Mouse (Mus musculus): ENCODE results near the gene Mgat4e.
"Not testable (repeated sequence)": the region's sequence is repeated elsewhere in the genome, so short reads cannot be mapped to it uniquely, and the experiment has no call there.

Mgat4e gene

DNA sequence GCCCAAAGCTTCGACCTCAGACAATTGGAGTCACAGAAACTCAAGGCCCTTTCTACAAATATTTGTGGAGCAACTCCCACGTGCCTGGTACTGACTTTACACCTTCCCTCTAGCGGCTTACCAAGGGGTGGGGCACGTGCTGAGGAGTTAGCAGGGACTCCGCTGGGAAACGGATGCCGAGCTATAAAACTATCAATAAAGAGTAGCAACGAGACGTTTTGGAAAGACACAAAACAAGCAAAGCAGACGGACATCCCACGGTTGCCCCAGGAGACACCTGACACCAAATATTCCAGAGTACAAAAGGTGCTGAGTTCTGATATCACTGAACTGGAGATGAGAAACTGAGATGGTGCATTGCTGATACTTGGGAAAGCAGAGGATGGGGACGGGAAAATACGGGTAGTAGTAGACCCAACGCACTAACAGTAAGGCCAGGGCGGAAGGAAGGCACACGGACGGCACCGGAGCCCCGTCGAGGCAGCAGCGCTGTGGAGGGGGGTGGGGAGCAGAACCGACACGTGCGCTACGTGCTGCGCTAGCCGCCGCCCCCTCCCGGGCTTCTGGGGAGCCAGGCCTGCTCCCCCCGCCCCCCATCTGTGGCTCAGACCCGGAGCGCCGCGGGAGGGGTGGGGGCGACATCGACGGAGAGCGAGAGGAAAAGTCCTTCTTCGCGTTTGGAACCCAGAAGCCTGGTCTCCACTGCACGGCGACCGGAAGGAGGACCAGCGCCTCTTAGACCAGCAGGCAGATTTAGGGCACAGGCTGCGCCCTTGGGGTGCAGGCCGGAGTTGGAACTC is 6.6 kb upstream of the Mgat4e start:
- DNase-seq (ENCODE audit: low read depth, low spot score) = peak; percentile 90

DNA sequence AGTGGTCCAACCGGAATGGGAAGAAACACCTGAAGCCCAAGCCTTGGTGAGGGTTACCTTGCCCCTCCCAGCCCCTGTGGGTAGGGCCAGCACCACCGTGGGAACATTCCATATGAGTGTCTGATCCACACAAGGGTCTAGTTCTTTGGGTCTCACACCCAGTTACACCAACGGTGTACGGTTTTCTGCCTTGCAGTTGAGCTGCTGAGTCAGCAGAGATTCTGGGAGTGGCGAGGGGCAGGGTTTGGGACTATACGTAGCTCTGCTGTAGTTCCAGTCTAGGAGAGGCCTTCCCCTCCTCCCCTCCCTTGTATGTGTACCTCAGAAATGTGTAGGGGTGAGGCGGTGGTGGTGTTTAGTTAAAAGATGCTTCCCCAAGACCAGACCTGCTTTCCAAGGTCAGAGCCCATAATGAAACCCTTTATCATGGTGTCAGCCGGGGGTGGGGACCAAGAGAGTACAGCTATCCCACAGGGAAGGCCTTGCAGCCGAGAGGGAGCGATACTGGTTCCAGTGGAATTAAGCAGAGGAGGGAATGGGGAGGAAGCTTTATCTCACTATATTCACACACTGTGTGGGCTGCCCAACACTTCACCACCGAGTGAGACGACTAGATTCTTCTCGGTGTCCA is 5.9 kb upstream of the Mgat4e start:
- DNase-seq (ENCODE audit: low read depth, low spot score) = no peak

DNA sequence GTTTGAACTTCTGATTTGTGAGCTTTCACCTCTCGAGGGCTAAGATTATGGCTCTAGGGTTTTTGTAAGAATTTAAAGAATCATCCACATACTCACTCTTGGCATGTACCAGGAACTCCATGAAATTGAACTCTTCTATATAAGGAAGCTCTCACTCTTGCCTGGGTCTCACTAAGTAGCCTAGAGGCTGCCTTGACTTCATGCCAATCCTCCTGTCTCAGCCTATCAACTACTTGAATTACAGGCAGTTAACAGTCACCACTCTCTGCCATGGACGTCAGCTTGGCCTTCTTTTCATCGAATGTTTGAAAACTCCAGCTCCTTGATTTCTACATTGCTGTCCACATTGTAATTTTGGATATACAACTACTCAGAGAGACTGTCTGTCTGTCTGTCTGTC is 2.9 kb upstream of the Mgat4e start:
- no peak for DNase-seq (ENCODE audit: low read depth, low spot score)

DNA sequence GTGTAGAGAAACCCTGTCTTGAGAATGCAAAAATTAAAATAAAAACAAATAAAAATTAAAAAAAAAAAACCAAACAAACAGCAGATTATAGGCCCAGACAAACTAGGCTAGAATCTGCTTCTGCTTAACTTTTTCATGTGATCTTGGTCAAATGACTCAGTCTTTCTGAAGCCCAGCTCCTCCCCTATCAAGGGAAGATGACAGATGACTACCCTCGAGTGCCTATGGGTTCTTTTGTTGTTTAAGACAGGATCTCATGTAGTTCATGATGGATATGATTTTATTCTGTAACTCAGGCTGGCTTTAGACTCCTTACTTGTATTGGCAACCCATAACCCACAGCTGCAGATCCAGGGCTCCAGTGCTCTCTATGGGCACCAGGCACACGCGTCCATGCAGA is 2.4 kb upstream of the Mgat4e start:
- DNase-seq (ENCODE audit: low read depth, low spot score) = no peak

DNA sequence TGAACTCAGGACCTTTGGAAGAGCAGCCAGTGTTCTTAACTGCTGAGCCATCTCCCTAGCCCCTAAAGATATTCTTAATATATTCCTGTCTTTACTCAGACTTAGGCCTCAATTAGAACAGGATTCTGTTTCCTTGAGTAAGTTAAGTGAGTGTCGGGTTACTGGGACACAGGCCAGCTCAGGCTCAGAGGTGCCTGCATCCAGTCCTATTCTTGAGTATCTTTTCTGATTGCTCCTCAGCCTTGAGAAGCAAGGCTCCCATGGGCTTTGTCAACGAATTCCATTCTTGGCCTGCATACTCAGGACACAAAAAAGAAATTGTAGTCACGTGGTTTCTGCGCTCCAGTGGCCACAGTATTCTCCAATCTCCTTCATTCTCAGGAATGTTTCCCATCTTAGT is 1.3 kb downstream of the Mgat4e start:
- DNase-seq (ENCODE audit: low read depth, low spot score) = no peak

DNA sequence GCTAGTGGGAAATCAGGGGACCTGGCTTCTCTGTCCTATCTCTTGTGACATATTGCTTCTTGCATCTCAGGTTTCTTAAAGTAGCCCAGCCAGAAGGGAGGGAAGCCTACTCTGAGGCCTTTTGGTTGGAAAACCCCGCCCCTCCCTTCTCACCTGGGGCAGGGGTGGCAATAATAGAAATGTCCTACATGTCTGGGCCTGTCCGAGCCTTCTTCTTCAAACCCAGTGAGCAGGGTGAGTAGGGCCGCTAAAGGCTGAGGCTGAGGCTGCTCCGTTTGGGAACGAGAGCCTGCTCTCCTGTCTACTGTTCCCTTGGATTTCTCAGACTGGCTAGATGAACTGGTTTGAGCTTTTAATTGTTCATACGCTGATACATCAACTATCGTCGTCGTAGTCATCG is 8.9 kb downstream of the Mgat4e start:
- DNase-seq (ENCODE audit: low read depth, low spot score) = no peak

DNA sequence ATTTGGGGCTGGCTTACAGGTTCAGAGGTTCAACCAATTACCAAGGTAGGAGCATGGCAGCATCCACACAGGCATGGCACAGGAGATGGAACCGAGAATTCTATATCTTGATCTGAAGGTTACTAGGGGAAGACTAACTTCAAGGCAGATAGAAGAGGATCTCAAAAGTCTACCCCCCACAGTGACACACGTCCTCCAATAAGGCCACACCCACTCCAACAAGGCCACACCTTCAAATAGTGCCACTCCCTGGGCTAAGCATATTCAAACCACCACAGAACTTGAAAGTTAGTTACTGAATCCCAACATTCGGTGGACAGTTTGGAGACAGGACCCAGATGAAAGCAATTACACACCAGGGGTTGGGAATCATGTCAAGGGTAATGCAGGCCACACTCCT is 14.0 kb downstream of the Mgat4e start:
- no peak for DNase-seq (ENCODE audit: low read depth, low spot score)

DNA sequence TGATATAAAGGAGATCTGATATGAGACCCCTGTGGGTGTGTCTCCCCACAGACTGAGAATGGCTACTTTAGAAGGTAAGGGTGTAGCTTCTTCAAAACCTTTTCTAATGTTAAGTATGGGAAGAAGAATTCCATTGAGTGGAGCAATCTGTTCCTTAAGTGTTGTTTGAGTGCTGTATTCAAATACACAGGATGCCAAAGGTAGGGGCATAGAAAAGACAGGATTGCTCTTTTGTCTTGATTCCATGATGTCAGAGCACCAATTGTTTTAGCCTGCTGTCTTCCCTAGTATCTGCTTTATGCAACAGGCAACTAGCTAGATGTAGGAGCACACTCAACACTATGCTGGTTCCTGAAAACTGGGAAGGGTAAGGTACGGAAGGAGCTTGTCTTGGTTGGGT is 14.4 kb downstream of the Mgat4e start:
- DNase-seq (ENCODE audit: low read depth, low spot score) = no peak

DNA sequence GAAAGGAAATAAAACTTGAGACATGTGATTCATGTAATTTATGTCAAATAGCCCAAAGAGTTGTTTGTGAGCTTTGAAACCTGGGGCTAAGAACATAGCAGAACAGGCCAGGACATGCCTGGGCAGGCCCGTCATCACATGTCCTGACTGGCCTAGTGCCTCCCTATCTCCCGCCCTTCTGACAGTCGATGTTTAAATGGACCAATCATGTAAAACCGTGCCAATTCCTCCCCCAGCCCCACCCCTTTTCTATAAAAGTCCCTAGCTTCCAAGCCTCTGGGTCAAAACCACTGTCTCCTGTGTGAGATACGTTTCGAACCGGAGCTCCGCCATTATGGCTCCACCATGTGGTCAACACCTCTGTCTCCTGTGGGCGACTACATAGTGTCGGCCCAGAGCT is 15.8 kb downstream of the Mgat4e start:
- DNase-seq (ENCODE audit: low read depth, low spot score) = not testable (repeated sequence)

DNA sequence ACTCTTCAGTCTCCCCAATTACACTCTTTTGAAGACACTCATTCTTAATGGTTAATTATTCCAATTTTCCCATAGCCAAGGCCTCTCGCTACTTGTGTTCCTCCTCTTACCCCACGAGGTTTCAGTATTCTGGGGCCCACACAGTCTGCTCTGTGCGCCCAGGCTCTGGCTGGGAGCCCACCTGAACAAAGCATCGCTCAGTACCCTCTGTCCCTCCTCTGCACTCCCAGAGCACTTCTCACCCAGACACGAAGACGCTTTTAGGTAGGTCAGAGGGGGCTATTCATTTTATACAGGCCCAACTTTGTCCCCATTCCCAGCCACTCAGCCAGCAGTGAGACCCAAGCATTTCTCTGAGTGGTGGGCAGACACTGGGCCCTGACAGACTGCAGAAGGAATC is 18.9 kb downstream of the Mgat4e start:
- DNase-seq (ENCODE audit: low read depth, low spot score) = no peak

DNA sequence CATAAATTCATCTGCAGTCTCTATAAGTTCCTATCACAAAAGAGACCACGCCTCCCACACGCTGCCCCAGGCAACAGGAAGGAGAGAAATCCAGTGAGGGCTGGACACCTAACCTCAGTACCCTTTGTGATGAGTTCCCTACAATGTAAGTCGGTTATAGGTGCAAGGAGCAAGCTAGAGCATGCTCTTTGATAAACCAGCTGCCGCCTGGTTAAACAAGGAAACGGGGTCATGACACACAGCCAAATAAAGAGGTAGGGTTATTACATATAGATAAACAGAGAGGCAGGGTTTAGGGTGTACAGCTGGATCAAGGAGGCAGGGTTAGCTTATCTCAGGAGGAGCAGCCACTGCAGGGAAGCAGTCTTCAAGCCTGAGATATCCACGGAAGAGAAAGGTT is 22.7 kb downstream of the Mgat4e start:
- DNase-seq (ENCODE audit: low read depth, low spot score) = no peak

DNA sequence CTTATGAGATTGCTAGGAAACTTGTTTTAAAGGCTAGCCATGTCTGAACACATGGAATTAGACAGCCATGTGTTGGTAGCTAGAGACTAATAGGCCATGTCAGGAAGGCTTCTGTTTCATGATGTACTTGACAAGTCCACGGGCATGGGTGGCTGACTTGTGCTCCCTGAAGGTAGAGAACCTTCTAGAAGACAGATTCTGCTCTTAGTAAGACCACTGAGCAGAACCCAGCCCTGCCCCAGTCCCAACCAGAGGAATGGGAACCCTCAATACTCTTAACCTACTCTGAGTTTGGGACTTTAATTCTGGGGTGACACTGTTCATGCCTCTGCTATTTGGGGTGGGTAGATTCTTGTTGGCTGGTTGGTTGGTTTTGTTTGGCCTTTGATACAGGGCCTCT is 24.5 kb downstream of the Mgat4e start:
- no peak for DNase-seq (ENCODE audit: low read depth, low spot score)

DNA sequence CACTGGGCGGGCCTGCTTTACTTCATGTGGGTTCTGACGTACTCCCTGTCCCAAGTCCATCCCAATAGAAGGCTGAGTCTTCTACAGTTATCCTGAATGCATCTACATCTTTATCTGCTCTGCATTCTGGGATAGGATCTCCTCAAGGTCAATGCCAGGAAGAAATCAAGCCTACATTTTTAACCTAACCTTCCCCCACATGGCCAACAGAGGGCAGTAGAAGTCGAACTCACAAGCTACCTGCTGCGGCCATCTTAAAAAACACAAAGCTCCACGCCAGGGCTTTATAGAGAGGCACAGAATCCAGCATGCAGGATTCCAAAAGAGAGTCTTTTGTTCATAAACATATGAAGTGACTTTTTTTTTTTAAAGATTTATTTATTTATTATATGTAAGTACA is 25.1 kb downstream of the Mgat4e start:
- DNase-seq (ENCODE audit: low read depth, low spot score) = peak; percentile 66

DNA sequence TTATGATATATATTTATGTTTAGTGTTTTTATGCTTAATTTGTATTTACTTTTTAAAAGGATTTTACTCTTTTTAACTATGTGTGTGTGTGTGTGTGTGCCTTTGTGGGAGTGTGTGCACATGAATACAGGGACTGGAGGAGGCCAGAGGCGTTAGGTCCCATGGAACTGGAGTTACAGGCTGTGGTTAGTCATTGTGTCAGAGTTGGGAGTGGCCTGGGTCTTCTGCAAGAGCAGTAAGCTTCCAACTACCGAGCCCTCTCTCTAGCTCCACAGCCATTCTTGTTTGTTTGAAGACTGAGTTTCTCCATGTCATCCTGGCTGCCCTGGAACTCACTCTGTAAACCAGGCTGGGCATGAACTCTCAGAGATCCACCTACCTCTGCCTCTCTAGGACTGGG is 27.2 kb downstream of the Mgat4e start:
- no peak for DNase-seq (ENCODE audit: low read depth, low spot score)

DNA sequence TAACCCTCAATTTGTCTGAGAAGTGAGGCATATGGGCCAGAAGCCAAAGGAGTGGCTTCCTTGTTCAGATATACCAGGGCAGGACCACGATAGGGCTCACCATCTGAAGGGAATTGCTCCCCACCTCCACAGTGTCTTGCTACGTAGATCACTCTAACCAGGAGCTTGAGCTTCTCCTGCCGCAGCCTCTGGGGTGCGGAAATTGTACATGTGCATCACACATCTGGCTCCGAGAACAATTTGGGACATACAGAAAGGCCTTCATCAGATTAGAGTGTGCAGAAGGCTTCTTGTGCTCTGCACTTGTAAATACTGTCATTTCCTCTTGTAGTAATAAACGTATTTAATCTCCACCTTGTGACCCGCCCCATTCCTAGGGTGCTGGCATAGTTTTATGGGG is 28.3 kb downstream of the Mgat4e start:
- no peak for DNase-seq (ENCODE audit: low read depth, low spot score)

DNA sequence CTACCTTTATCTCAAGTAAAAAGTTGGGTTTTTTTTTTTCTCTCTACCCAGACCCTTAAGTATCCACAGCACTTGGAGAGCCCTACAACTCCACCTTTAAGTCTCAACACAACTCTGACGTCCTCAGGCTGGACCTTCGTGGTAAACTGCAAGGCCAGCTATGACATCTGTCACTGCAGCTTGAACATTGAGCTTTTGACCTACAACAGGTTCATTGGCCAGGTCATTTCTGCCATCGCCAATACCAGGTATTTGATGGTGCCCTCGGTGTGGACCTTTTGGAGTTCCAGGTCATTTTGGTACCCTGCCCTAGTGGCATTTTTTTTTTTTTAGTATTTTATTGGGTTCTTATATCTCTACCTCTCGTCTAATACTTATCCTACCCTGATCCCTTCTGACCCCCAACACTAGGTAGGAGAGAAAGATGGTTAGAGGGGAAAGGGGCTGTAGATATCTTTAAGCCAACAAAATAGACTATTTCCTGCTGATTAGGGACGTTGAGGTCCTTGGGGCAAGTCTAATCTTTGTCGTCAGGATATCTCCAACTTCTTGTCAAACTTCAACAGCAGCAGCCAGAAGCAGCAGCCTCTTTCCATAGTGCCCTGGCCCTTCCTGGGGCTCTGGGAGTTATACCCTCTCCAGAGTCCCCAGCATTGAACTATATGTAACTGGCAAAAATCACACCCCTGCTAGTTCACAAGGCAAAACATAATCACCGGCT is 29.3 kb downstream of the Mgat4e start:
- DNase-seq (ENCODE audit: low read depth, low spot score) = no peak

DNA sequence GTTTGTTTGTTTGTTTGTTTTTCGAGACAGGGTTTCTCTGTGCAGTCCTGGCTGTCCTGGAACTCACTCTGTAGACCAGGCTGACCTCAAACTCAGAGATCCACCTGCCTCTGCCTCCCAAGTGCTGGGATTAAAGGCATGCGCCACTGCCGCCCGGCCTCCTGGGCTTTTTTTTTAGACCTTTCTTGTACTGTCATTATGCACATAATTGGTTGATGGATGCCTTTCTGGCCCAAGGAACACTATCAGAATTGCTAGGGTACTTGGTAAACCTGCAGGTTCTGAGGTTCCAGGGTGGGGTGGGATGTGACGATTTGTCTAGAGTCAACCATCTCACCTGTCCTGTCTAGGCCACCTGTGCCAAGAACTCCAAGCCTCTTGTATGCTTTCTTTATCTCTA is 30.3 kb downstream of the Mgat4e start:
- DNase-seq (ENCODE audit: low read depth, low spot score) = not testable (repeated sequence)

DNA sequence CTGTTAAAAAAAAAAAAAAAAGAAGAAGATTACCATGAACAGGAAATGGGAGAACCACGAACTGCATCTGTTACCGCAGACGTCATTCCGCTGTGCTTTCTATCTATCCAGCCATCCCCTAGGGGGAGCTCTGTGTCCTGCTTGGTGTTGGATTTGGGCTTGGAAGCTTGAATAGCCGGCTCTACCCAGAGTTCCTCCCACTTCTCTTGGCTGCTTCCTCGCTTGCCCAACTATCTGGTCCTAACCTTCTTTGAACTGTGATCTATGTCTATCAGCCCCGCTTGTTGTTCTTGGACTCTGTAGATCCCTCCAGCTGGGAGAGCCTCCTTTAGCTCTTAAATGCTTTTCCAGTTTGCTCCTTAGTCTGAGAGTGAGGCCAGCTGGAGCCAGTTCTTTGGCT is 30.8 kb downstream of the Mgat4e start:
- peak; percentile 56 for DNase-seq (ENCODE audit: low read depth, low spot score)

DNA sequence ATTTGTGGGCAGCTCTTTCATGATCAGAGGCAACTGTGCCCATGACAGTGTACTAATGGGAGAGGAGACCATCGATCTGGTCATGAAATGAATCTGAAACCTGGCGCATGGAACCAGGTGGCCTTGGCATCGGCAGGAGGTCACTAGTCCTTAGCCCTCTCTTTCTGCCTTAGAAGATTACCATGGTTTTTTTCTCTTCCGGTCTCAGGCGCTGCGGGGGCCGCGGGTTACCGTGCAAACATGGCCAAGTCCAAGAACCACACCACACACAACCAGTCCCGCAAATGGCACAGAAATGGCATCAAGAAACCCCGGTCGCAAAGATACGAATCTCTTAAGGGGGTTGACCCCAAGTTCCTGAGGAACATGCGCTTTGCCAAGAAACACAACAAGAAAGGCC is 31.6 kb downstream of the Mgat4e start:
- DNase-seq (ENCODE audit: low read depth, low spot score) = not testable (repeated sequence)

DNA sequence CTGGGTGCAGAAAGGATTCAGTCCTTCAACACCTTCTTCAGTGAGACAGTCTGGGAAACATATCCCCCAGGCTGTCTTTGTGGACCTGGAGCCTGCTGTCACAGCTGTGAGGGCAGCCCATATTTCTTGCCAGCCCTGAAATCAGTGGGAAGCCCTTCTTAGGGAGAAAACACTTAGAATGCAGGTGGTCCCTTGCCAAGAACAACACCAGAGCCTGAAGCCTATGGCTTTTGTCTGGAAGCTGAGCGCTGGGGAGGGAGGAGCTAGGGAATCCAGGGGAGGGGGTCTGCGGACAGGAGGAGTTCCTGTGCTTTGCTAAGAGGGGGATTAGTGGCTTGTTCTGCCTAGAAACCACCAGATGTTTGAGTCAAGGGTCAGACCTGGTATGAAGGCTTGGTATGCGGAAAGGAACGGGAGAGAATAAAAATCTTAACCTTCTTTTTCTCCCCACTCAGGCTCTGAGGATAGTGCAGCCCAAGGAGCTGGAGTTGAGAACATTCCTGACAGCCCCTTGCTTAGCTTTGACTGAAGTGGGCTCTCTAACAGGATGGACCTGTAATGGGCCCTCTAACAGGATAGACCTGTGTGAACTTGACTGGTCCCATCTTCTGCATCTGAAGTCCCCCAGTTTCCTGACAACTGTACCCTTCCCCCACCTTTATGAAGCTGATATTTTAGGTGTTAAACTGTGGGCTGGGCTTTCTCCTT is 32.8 kb downstream of the Mgat4e start:
- DNase-seq (ENCODE audit: low read depth, low spot score) = no peak

DNA sequence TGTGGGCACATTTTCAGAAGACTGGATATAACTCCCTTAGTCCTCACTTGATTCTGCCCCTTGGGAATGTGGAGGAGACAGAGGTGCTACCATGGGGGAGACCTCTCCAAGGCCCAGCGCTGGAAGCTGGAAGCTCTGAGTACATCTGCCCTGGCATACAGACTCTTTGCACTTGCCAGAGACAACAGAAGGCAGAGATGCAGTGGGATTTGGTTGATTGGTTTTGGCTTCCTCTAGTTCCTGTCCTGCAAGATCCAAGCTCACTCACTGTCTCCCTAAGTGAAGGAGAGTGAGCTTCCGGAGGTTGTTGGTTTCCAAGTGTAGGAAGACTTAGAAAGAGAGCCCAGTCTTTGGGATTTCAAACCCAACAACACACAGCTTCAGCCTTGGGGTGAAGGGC is 33.6 kb downstream of the Mgat4e start:
- DNase-seq (ENCODE audit: low read depth, low spot score) = no peak

DNA sequence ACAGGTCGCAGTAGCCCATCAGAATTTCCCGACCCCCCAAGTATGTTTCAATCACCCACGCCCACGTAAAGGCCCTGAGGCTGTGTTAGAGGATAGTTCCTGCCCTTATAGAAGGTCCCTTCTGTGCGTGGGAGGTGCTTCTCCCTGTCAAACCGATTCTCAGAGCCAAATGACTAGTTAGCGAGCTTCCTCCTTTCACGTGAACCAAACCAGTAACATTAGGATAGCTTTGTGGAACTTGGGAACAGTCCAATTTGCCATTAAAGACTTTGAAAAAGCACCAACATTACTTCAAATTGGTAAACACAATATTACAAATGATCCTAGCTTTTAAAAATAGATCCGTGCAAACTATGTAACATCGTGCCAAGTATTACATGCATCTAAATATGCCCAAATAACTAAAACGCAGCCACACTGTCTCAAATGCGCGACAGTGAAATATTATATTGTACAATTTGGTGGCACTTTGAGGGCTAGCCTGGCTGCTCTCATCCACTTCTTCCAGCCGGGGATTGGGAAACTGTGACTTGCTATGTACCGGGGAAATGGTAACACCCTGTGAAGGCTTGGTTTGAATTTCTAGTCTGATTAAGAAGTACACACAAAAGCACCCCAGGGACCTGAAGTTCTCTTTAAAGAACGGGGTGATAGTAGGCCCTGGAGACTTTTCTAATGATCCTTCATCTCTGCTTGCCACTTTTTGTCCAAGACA is 35.4 kb downstream of the Mgat4e start:
- no peak for DNase-seq (ENCODE audit: low read depth, low spot score)
